Mouse (Mus musculus): ENCODE data around the gene Gne.

DNA sequence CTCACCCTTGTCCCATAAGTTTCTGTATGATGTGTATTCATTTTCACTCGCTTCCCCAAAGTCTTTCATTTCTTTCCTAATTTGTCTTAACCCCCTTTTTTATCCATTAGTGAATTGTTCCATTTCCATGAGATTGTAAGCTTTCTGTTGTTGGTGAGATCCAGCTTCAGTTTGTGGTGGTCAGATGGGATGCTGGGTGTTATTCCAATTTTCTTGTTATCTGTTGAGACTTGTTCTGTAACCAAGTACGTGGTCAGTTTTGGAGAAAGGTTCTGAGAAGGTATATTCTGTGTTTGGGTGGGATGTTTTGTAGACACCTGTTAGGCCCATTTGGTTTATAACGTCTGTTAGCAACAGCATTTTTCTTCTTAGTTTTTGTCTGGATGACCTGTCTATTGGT is 1.6 kb upstream of the Gne start:
- no peak for TF ChIP-seq POLR2A (IDR thresholded peaks at IDR 0.05; ENCODE audit: extremely low read depth, insufficient read depth, low read length)
- no peak for TF ChIP-seq CTCF (IDR thresholded peaks at IDR 0.05; ENCODE audit: low read depth, low read length)

Data from liver, adult 2 months (tissue).